Mouse (Mus musculus) myocyte (in vitro differentiated cells): ENCODE measurements around the gene Rpl36al. TPM values are rescaled to one million over a fixed set of nuclear protein-coding genes. Genes with fewer than 3 reads are reported as not detected.
"Not testable (repeated sequence)": the region's sequence is repeated elsewhere in the genome, so short reads cannot be mapped to it uniquely, and the experiment has no call there.

Source experiments
- H3K27me3 ChIP-seq: one replicate; pipeline ENCODE4 v1.6.1; 2011; ENCODE audit not compliant: control insufficient read depth, insufficient read depth, insufficient read length
- H3K36me3 ChIP-seq: one replicate; pipeline ENCODE4 v1.6.1; 2011; ENCODE audit not compliant: control insufficient read depth, insufficient read depth
- H3K4me2 ChIP-seq: one replicate; pipeline ENCODE4 v1.6.1; 2011; ENCODE audit warnings: low read depth, control low read depth
- H3K4me3 ChIP-seq: one replicate; pipeline ENCODE4 v1.5.1; 2011; ENCODE audit warnings: mild to moderate bottlenecking, control low read depth, moderate library complexity
- H3K79me2 ChIP-seq: one replicate; pipeline ENCODE4 v1.6.1; 2011; ENCODE audit not compliant: control insufficient read depth, insufficient read depth
- H3ac ChIP-seq: one replicate; pipeline ENCODE4 v1.6.1; 2011; ENCODE audit not compliant: control insufficient read depth, insufficient read length
- CEBPB ChIP-seq: IDR thresholded peaks from 2 replicates; pipeline ENCODE4 v1.6.1; 2011; ENCODE audit warnings: mild to moderate bottlenecking, moderate library complexity; ENCODE audit not compliant: poor library complexity, insufficient read depth, severe bottlenecking
- E2F4 ChIP-seq: IDR thresholded peaks from one replicate; pipeline ENCODE4 v1.6.1; 2011; ENCODE audit warnings: mild to moderate bottlenecking, control low read depth, moderate library complexity; ENCODE audit not compliant: insufficient read depth
- MAX ChIP-seq: IDR thresholded peaks from one replicate; pipeline ENCODE4 v1.6.1; 2011; ENCODE audit warnings: low read depth, mild to moderate bottlenecking, control low read depth
- MYOD1 ChIP-seq, 3 experiments: IDR thresholded peaks; one replicate each; pipeline ENCODE4 v1.6.1; 2011; ENCODE audit warnings: control low read depth in 2 of 3, low read depth in 2 of 3, mild to moderate bottlenecking in 2 of 3, moderate library complexity in 1 of 3; ENCODE audit not compliant: insufficient read length in 2 of 3, control insufficient read depth in 1 of 3
- MYOG ChIP-seq, 3 experiments: IDR thresholded peaks; one replicate each; pipeline ENCODE4 v1.6.1; 2011; ENCODE audit warnings: control low read depth in 2 of 3, low read depth in 2 of 3, mild to moderate bottlenecking in 2 of 3; ENCODE audit not compliant: insufficient read length in 2 of 3, control insufficient read depth in 1 of 3, insufficient read depth in 1 of 3
- POLR2A ChIP-seq: IDR thresholded peaks from one replicate; pipeline ENCODE4 v1.6.1; 2011; ENCODE audit warnings: low read depth, mild to moderate bottlenecking, control low read depth, moderate library complexity; ENCODE audit not compliant: insufficient read length
- POLR2AphosphoS2 ChIP-seq: IDR thresholded peaks from one replicate; pipeline ENCODE4 v1.6.1; 2011; ENCODE audit warnings: low read depth, control low read depth; ENCODE audit not compliant: insufficient read length
- REST ChIP-seq: IDR thresholded peaks from one replicate; pipeline ENCODE4 v1.6.1; 2011; ENCODE audit warnings: mild to moderate bottlenecking, control low read depth, moderate library complexity; ENCODE audit not compliant: insufficient read depth, insufficient read length
- SRF ChIP-seq: IDR thresholded peaks from one replicate; pipeline ENCODE4 v1.6.1; 2011; ENCODE audit warnings: low read depth; ENCODE audit not compliant: control insufficient read depth, insufficient read length
- TCF12 ChIP-seq: IDR thresholded peaks from one replicate; pipeline ENCODE4 v1.6.1; 2011; ENCODE audit warnings: mild to moderate bottlenecking, control low read depth; ENCODE audit not compliant: poor library complexity, insufficient read depth, severe bottlenecking
- TCF3 ChIP-seq: IDR thresholded peaks from one replicate; pipeline ENCODE4 v1.6.1; 2011; ENCODE audit warnings: low read depth, control low read depth; ENCODE audit not compliant: insufficient read length
- USF1 ChIP-seq: IDR thresholded peaks from one replicate; pipeline ENCODE4 v1.6.1; 2011; ENCODE audit warnings: low read depth, mild to moderate bottlenecking, control low read depth, moderate library complexity
- polyA plus RNA-seq: library from polyadenylated mRNA; unstranded; fragments of >200 nt; fragmentation: generic; extraction: Trizol; gene quantifications from one replicate; pipeline ENCODE4 v1.2.1, GENCODE M21; 2012; ENCODE audit warnings: missing spikeins

Rpl36al gene
- polyA plus RNA-seq, 1 experiment, result 880 TPM

DNA sequence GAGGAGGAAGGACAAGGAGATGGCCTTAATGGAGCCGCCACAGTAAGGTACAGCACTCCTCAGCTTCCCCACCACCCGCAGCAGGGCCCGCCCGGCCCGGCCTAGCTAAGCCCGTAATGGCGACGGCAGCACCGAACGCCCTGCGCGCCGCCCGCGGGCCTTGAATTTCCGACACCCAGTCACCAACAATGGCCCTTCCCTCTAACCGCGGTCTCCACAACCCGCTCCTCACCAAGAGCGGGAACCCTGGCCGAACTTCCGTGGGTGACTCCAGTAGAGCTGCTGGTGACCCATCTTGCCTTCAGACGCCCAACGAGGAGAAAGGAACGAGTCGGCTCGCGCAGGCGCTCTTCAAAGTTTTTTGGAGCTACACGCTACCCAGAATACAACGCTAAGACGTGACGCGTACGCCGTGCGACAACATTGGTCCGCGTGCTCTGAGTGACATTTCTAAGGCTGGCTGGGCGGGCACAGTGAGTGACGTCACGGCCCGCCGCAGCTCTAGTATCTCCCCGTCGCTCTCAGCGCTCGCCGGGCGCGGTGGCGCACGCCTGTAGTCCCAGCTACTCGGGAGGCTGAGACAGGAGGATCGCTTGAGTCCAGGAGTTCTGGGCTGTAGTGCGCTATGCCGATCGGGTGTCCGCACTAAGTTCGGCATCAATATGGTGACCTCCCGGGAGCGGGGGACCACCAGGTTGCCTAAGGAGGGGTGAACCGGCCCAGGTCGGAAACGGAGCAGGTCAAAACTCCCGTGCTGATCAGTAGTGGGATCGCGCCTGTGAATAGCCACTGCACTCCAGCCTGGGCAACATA is 24.9 kb downstream of the Rpl36al start, which contains the start of gene Rps29:
Gene Rps29, minus strand, starts transcription at position 422 of the 813 bp plus-strand sequence.
- peak within 1 kb of the TSS; percentile 97 for H3ac ChIP-seq
- H3K36me3 ChIP-seq, result peaks cover 23% of the 10 kb centered on the region
- not testable (repeated sequence) for H3K27me3 ChIP-seq
- H3K4me2 ChIP-seq, result peak within 1 kb of the TSS; percentile 90
- H3K4me3 ChIP-seq, result peak within 1 kb of the TSS; percentile 69
- H3K79me2 ChIP-seq, result peaks cover 15% of the 10 kb centered on the region
- TF ChIP-seq POLR2A (peak; percentile 63), POLR2AphosphoS2 (peak; percentile 76)

GRCm38 (mm10) chr12:69158366-69158764 is 25.5 kb downstream of the Rpl36al start:
- H3K36me3 ChIP-seq, result peaks cover 23% of the 10 kb centered on the region
- no peaks in the 10 kb centered on the region for H3K27me3 ChIP-seq
- no peak for TF ChIP-seq USF1
- no peak for TF ChIP-seq TCF3
- TF ChIP-seq SRF, result no peak
- TF ChIP-seq E2F4, result no peak
- TF ChIP-seq MAX, result no peak
- TF ChIP-seq POLR2A, result no peak
- TF ChIP-seq MYOD1 (IDR thresholded peaks at IDR 0.05; ENCODE audit: control insufficient read depth in 1 of 3, insufficient read length in 2 of 3, low read depth in 2 of 3), result no peak
- TF ChIP-seq REST, result no peak
- no peak for TF ChIP-seq CEBPB
- no peak for TF ChIP-seq TCF12
- peak overlapping the region; percentile 69 for H3K4me3 ChIP-seq
- peak overlapping the region; percentile 97 for H3ac ChIP-seq
- H3K79me2 ChIP-seq, result peaks cover 15% of the 10 kb centered on the region
- peak overlapping the region; percentile 90 for H3K4me2 ChIP-seq

- TF ChIP-seq REST (no peak), TCF3 (no peak)
- H3K36me3 ChIP-seq, result peaks cover 23% of the 10 kb centered on the region
- H3K27me3 ChIP-seq, result no peaks in the 10 kb centered on the region
- peaks cover 15% of the 10 kb centered on the region for H3K79me2 ChIP-seq
- H3K4me3 ChIP-seq, result peak overlapping the region; percentile 69
- H3K4me2 ChIP-seq, result peak overlapping the region; percentile 90
- no peak overlapping the region for H3ac ChIP-seq
Measured at GRCm38 (mm10) chr12:69157107-69157506, 26.8 kb downstream of the Rpl36al start.

GRCm38 (mm10) chr12:69156436-69156835 is 27.4 kb downstream of the Rpl36al start:
- Histone ChIP-seq H3K36me3 (peaks cover 23% of the 10 kb centered on the region), H3K79me2 (peaks cover 15% of the 10 kb centered on the region), H3K27me3 (no peaks in the 10 kb centered on the region), H3ac (no peak overlapping the region), H3K4me3 (no peak overlapping the region), H3K4me2 (no peak overlapping the region)
- TF ChIP-seq E2F4, result no peak
- TF ChIP-seq POLR2A, result no peak
- no peak for TF ChIP-seq MAX
- no peak for TF ChIP-seq MYOD1 (IDR thresholded peaks at IDR 0.05; ENCODE audit: control insufficient read depth in 1 of 3, insufficient read length in 2 of 3, low read depth in 2 of 3)
- TF ChIP-seq TCF3, result no peak
- TF ChIP-seq POLR2AphosphoS2, result peak; percentile 35

- no peak for TF ChIP-seq E2F4
- TF ChIP-seq MYOD1 (IDR thresholded peaks at IDR 0.05; ENCODE audit: control insufficient read depth in 1 of 3, insufficient read length in 2 of 3, low read depth in 2 of 3), result no peak
- no peak for TF ChIP-seq CEBPB
- no peak for TF ChIP-seq REST
- Histone ChIP-seq H3K4me3 (no peak overlapping the region), H3K4me2 (no peak overlapping the region), H3K27me3 (no peaks in the 10 kb centered on the region), H3ac (no peak overlapping the region), H3K36me3 (peaks cover 23% of the 10 kb centered on the region), H3K79me2 (peaks cover 15% of the 10 kb centered on the region)
Measured at GRCm38 (mm10) chr12:69155923-69156322, 28.0 kb downstream of the Rpl36al start.

DNA sequence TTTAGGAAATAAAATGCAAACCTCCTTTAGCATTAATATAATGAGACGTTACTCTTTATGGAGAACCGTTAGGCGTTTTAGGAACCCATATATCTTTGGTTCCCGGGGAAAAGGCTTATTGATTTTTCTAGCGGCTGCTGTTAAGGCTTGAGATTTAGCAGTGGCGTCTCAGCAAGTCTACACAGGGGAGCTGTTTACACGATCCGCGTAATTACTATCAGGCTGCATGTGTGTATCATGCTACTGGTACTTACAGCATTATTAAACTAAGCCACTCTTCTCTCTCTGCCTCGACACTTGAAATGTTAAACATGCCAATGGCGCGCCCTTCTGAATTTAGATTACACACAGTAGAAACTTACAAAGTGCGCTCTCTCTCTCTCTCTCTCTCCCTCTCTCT is 33.8 kb downstream of the Rpl36al start:
- Histone ChIP-seq H3K36me3 (peaks cover 3% of the 10 kb centered on the region), H3K27me3 (no peaks in the 10 kb centered on the region), H3K79me2 (no peaks in the 10 kb centered on the region), H3K4me2 (no peak overlapping the region), H3ac (no peak overlapping the region), H3K4me3 (no peak overlapping the region)
- TF ChIP-seq REST (no peak), POLR2AphosphoS2 (no peak), MYOD1 (IDR thresholded peaks at IDR 0.05; ENCODE audit: control insufficient read depth in 1 of 3, insufficient read length in 2 of 3, low read depth in 2 of 3) (no peak), MYOG (IDR thresholded peaks at IDR 0.05; ENCODE audit: control insufficient read depth in 1 of 3, insufficient read depth in 1 of 3, insufficient read length in 2 of 3, low read depth in 2 of 3) (no peak), POLR2A (no peak), MAX (no peak), CEBPB (no peak), E2F4 (no peak), TCF12 (no peak), SRF (no peak), TCF3 (no peak)
